Mouse (Mus musculus): Measurements from ENCODE around the gene Stk11. TPM values are rescaled to one million over a fixed set of nuclear protein-coding genes. Genes with fewer than 3 reads are reported as not detected.

The Stk11 gene
- polyA plus RNA-seq, 1 experiment from 2014 or later: 140 TPM

- no peak for TF ChIP-seq CTCF (IDR thresholded peaks at IDR 0.05)
- DNase-seq (ENCODE audit: low read depth, low spot score): peak; percentile 90
- no peaks in the 10 kb centered on the region for H3K27me3 ChIP-seq
- ChIA-PET POLR2A (interaction anchor here (0.8 to 15.5 kb wide), 3 partner anchors 10 to 225 kb away, joined by 3 to 191 read pairs (median 3); partner anchors contain the start of genes Cirbp and Cnn2), CTCF (interaction anchor here (0.9 to 7.0 kb wide), 2 partner anchors 9 to 12 kb away, joined by 3 to 69 read pairs; partner anchors contain the start of gene Cirbp)
- in situ Hi-C loops (cut with MboI; ENCODE audit: low pct_unique_long_range_greater_than_20kb): no loop called here
- peak; percentile 14 for ATAC-seq
Observed at GRCm38 (mm10) chr10:80152873-80153260, 37.3 kb downstream of the Stk11 start.

GRCm38 (mm10) chr10:80153713-80154112, 38.1 kb downstream of the Stk11 start:
- TF ChIP-seq CTCF (IDR thresholded peaks at IDR 0.05): no peak
- no peaks in the 10 kb centered on the region for H3K27me3 ChIP-seq
- no peak for ATAC-seq
- in situ Hi-C loops (cut with MboI; ENCODE audit: low pct_unique_long_range_greater_than_20kb): no loop called here
- CTCF ChIA-PET: interaction anchor here (0.9 to 7.0 kb wide), 2 partner anchors 8 to 12 kb away, joined by 3 to 69 read pairs; partner anchors contain the start of gene Cirbp
- POLR2A ChIA-PET: interaction anchor here (2.0 to 15.5 kb wide), 2 partner anchors 9 to 166 kb away, joined by 5 to 191 read pairs; partner anchors contain the start of gene Cirbp
- DNase-seq (ENCODE audit: low read depth, low spot score): no peak

DNA sequence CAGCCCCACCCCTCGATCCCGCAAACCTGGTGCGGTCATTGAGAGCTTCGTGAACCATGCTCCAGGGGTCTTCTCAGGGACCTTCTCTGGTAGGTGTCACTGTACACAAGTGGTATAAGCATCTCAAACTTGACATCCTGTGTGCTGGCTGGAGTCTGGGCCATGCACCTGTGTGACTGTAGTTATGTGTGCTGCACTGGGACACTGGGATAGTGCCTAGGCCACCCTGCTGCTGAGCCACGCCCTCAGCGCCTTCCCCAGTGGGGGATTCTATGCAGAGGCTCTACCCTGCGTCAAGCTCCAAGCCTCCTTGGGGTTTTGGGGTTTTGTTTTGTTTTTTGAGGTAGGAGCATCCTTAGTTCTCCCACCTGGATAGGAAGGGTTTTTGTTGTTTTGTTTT, 38.8 kb downstream of the Stk11 start:
- in situ Hi-C loops (cut with MboI; ENCODE audit: low pct_unique_long_range_greater_than_20kb): no loop called here
- no peak for DNase-seq (ENCODE audit: low read depth, low spot score)
- ChIA-PET CTCF (interaction anchor here (1.3 to 7.0 kb wide), 2 partner anchors 9 to 11 kb away, joined by 3 to 69 read pairs; partner anchors contain the start of gene Cirbp), POLR2A (interaction anchor here (0.6 to 15.5 kb wide), 3 partner anchors 8 to 167 kb away, joined by 4 to 191 read pairs (median 5); partner anchors contain the start of gene Cirbp)
- no peak for ATAC-seq
- no peak for TF ChIP-seq CTCF (IDR thresholded peaks at IDR 0.05)
- no peaks in the 10 kb centered on the region for H3K27me3 ChIP-seq

DNA sequence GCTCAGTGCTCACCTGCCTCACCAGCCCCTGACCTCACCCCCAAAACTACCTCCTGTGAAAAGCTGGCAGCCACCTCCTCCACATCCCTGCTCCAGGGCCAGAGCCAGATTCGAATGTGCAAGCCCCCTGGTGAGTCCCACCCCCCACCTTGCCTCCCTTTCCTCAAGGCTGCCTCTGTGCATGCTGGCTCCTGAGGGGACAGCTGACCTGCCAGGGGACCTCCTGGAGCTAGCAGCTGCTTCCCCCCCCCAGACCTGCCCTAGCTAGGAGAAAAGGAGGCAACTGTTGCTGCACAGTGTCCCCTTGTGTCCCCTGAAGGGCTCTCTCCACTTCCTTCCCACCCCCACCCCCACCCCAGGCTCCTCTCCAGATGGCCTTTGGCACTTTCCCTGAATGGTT, 39.7 kb downstream of the Stk11 start:
- TF ChIP-seq CTCF (IDR thresholded peaks at IDR 0.05): no peak
- DNase-seq (ENCODE audit: low read depth, low spot score): no peak
- H3K27me3 ChIP-seq: no peaks in the 10 kb centered on the region
- ATAC-seq: no peak
- ChIA-PET CTCF (interaction anchor here (1.3 to 7.0 kb wide), 2 partner anchors 10 kb away, joined by 3 to 69 read pairs; partner anchors contain the start of gene Cirbp), POLR2A (interaction anchor here (0.6 to 15.5 kb wide), 4 partner anchors 8 to 168 kb away, joined by 4 to 191 read pairs (median 6); partner anchors contain the start of gene Cirbp)
- in situ Hi-C loops (cut with MboI; ENCODE audit: low pct_unique_long_range_greater_than_20kb): no loop called here

- POLR2A ChIA-PET: interaction anchor here (0.6 to 15.5 kb wide), 4 partner anchors 7 to 117 kb away, joined by 3 to 191 read pairs (median 6); partner anchors contain the start of genes Cirbp and Midn
- DNase-seq (ENCODE audit: low read depth, low spot score): no peak
- in situ Hi-C loops (cut with MboI; ENCODE audit: low pct_unique_long_range_greater_than_20kb): no loop called here
- TF ChIP-seq CTCF (IDR thresholded peaks at IDR 0.05): no peak
- no peak for ATAC-seq
- CTCF ChIA-PET: interaction anchor here (7.0 kb wide), 1 partner anchor 9 kb away, joined by 69 read pairs; the partner anchor contains the start of gene Cirbp
- no peaks in the 10 kb centered on the region for H3K27me3 ChIP-seq
Observed at GRCm38 (mm10) chr10:80156002-80156751, 40.6 kb downstream of the Stk11 start.

- no peaks in the 10 kb centered on the region for H3K27me3 ChIP-seq
- in situ Hi-C loops (cut with MboI; ENCODE audit: low pct_unique_long_range_greater_than_20kb): no loop called here
- no peak for ATAC-seq
- POLR2A ChIA-PET: interaction anchor here (0.9 to 15.5 kb wide), 3 partner anchors 6 to 11 kb away, joined by 4 to 191 read pairs (median 8); partner anchors contain the start of genes Cirbp and Midn
- CTCF ChIA-PET: interaction anchor here (7.0 kb wide), 1 partner anchor 9 kb away, joined by 69 read pairs; the partner anchor contains the start of gene Cirbp
- no peak for TF ChIP-seq CTCF (IDR thresholded peaks at IDR 0.05)
- no peak for DNase-seq (ENCODE audit: low read depth, low spot score)
Observed at GRCm38 (mm10) chr10:80156752-80157053, 41.1 kb downstream of the Stk11 start.

DNA sequence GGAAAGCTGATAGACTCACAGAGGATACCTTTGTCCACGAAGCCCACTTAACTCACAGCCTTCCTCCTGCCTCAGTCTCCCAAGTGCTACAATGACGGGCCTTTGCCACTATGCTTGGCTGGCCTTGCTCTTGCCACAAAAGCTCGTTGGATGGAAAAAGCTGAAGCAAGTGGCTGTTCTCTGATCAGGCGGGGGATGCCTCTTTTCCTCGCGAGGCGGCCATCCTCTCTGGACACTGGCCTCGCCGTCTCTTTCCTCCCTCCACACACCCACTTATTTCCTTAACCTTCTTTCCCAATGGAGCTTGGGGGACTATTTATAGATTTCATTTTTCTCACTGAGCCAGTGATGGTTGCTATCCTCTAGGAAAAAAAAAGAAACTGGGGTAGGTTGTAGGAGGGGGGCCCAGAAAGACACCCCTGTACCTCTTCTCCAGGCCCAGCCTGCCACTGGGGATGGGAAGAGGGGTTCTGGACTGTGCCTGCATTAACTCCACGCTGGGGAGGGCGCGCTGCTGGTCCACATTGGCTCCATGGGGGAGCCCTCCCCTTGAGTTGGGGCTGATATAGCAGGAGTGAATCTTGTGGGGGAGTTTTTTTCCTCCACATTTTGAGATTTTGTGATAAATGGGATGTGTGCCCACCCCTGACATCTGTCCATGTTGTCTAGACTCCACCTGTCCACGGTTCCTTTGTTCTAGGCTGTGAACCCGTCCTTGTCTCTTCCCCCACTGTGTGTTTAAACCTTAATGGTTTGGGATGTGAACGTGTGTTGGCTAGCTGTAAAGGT, 41.7 kb downstream of the Stk11 start:
- ChIA-PET CTCF (interaction anchor here (7.0 kb wide), 1 partner anchor 8 kb away, joined by 69 read pairs; the partner anchor contains the start of gene Cirbp), POLR2A (interaction anchor here (2.2 to 15.5 kb wide), 3 partner anchors 5 to 12 kb away, joined by 8 to 191 read pairs (median 191); partner anchors contain the start of genes Cirbp and Midn)
- no peaks in the 10 kb centered on the region for H3K27me3 ChIP-seq
- no peak for DNase-seq (ENCODE audit: low read depth, low spot score)
- ATAC-seq: no peak
- in situ Hi-C loops (cut with MboI; ENCODE audit: low pct_unique_long_range_greater_than_20kb): no loop called here
- no peak for TF ChIP-seq CTCF (IDR thresholded peaks at IDR 0.05)

DNA sequence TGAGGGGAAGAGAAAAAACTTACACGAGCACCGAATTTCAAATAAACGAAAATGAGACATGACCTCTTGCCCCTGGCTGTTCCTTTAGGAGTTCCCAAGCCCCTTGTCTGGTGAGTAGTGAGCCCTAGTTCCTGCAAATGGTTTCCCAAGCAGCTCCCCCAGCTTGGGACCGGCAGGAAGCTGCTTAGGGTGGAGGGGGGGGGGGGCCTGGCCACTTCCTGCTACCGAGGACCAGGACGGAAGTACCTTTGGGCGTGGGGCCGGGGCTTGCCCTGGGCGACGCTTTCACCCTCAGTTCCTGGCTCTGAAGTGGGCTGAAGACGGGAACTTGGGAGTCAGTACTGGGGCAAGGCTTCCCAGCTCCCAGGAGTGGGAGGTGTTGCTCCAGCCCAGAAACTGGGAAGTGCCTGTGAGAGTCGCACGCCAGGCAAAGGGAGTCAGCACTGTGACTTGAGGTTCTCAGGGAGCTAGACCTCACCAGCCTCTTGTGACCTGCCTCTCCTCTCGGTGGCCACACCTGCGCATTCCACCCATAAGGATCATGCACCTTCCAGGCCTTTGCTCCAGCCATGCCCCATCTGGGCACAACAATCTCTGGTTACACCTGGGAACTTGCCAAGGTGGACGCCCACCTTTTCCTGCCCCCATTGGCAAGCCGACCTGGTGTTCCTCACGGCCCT, 42.8 kb downstream of the Stk11 start:
- ChIA-PET CTCF (interaction anchor here (1.4 kb wide), 1 partner anchor 13 kb away, joined by 5 read pairs; no protein-coding TSS in a partner anchor), POLR2A (interaction anchor here (0.6 to 11.6 kb wide), 4 partner anchors 8 to 233 kb away, joined by 3 to 191 read pairs (median 4); partner anchors contain the start of gene Midn)
- DNase-seq (ENCODE audit: low read depth, low spot score): no peak
- ATAC-seq: no peak
- in situ Hi-C loops (cut with MboI; ENCODE audit: low pct_unique_long_range_greater_than_20kb): no loop called here
- no peak for TF ChIP-seq CTCF (IDR thresholded peaks at IDR 0.05)
- H3K27me3 ChIP-seq: no peaks in the 10 kb centered on the region

- ChIA-PET CTCF (interaction anchor here (1.4 kb wide), 1 partner anchor 14 kb away, joined by 5 read pairs; no protein-coding TSS in a partner anchor), POLR2A (interaction anchor here (1.1 to 11.6 kb wide), 2 partner anchors 9 kb away, joined by 3 to 191 read pairs; partner anchors contain the start of gene Midn)
- DNase-seq (ENCODE audit: low read depth, low spot score) (no peak), ATAC-seq (no peak)
- TF ChIP-seq CTCF (IDR thresholded peaks at IDR 0.05): no peak
- no peaks in the 10 kb centered on the region for H3K27me3 ChIP-seq
- in situ Hi-C loops (cut with MboI; ENCODE audit: low pct_unique_long_range_greater_than_20kb): no loop called here
Observed at GRCm38 (mm10) chr10:80159021-80159560, 43.5 kb downstream of the Stk11 start.
